Mouse (Mus musculus) large intestine, adult 2 months (tissue): ENCODE results near the gene Ndufb4. TPM values are rescaled to one million over a fixed set of nuclear protein-coding genes. Genes with fewer than 3 reads are reported as not detected.

ENCODE experiments used
- DNase-seq: peaks from one replicate; pipeline ENCODE4 v3.0.0-alpha.2; 2012; ENCODE audit warnings: low read depth, low spot score
- WGBS: fragments of 180-500 bp; shearing (Covaris S2); methylation state at CpG from one replicate; pipeline ENCODE4 v1.1.7; 2018; 5-methylcytosine and 5-hydroxymethylcytosine counted together
- polyA plus RNA-seq: library from polyadenylated mRNA; depleted of rRNA; stranded (reverse); fragments of >200 nt; gene quantifications from 2 replicates; pipeline ENCODE4 v1.2.3, GENCODE M21; 2012

Ndufb4 gene
- polyA plus RNA-seq, 1 experiment, result 81.3 TPM

DNA sequence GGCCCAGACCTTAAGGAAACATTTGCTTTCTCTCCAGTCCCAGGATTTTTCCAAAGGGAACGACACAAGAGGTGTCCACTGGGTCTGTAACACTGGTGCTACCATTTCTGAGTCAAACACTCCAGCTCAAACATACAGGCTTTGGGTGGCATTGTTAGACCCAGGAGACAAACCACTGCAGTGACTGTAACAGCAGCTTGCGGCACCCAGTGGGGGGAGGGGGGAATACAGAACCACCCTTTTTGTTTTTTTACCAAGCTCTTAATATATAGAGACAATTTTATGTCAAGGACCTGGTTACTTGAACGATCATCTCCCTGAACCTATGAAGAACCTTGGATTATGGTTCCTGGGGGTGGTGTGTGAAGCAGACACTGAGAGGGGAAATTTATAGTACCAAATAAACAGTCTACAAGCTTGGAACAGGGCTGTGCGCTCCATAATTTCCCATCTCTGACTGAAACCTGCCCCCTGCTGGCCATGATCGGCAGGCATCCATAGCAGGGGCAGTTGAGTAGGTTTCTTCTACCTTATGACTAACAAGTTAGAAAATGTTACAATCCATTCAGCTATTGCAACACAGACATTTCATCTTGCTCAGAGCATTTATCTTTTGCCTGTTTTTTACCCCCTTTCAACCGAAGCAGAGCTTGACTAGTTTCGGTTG, 28.2 kb upstream of the Ndufb4 start:
- DNase-seq, result peak; percentile 29
- 32% methylated on average over 7 of the region's 7 CpGs for WGBS

DNA sequence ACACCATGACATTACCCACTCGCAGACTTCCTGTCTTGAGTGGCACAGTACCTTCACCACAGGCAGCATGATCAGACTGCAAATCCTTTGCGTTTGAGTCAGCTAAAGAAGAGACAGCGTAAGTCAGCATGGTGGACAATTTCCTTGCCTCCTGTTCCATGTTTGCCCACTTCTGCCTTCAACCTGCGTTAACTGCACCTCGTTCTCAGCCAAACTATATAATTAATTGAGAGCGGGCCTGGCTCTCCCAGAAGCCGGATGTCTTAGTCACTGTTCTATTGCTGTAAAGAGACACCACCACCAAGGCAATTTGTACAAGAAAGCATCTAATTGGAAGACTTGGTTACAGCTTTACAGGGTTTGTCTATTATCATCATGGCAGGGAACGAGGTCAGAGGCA, 26.6 kb upstream of the Ndufb4 start:
- WGBS, result 76% methylated on average over 8 of the region's 8 CpGs
- no peak for DNase-seq

DNA sequence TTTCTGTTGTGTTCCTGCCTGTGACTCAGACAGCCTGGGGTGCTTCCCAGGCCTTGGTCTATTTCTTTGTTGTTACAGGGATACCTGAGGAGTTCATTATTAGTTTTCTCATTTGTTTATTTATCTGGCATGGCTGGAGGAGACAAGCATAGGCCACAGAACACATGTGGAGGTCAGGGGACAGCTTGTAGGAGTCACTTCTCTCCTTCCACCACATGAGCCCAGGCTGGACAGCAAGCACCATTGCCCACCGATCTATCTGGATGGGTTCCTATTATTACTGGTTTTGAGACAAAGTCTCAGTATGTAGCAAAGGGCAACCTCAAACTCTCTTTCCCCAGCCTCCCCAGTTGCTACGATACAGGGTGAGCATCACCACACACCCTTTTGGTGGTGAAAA, 26.0 kb upstream of the Ndufb4 start:
- 88% methylated on average over 2 of the region's 2 CpGs for WGBS

DNA sequence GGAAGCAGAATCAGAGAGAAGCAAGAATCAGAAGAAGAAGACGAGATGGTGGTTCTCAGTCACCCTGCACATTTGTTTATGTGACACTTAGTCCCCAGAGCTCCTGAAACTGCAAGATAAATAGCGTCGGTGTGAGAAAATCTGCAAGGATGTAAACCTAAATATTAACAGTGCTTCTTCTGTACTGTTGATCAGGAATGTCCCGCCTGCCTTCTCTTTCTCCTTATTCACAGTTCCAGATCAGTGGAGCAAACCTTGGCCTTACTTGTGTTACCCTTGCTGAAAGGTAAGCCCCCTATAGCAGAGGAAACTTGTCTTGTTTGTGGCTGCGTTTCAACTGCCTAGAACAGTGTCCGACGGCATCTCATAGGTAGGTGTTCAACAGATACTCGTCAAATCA, 23.3 kb upstream of the Ndufb4 start:
- WGBS, result 87% methylated on average over 8 of the region's 8 CpGs
- no peak for DNase-seq

More for the DNA sequence above, 26.0 kb upstream of the Ndufb4 start:
- DNase-seq, result no peak

DNA sequence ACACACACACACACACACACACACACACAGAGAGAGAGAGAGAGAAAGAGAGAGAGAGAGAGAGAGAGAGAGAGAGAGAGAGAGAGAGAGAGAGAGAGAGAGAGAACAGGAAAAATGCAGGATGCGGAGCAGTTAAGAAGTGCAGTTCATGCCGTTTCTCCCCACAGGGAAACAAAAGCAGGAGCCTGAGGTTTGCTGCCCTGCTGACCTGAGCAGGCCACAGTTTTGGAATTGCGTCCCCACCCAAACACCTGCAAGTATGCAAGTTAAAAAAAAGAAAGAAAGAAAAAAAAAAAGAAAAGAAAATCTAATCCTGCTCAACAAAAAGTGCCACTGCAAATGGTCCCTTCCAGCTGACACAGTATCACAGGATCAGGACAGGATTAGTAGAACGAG, 22.4 kb upstream of the Ndufb4 start:
- DNase-seq, result no peak
- 62% methylated on average over 4 of the region's 4 CpGs for WGBS

DNA sequence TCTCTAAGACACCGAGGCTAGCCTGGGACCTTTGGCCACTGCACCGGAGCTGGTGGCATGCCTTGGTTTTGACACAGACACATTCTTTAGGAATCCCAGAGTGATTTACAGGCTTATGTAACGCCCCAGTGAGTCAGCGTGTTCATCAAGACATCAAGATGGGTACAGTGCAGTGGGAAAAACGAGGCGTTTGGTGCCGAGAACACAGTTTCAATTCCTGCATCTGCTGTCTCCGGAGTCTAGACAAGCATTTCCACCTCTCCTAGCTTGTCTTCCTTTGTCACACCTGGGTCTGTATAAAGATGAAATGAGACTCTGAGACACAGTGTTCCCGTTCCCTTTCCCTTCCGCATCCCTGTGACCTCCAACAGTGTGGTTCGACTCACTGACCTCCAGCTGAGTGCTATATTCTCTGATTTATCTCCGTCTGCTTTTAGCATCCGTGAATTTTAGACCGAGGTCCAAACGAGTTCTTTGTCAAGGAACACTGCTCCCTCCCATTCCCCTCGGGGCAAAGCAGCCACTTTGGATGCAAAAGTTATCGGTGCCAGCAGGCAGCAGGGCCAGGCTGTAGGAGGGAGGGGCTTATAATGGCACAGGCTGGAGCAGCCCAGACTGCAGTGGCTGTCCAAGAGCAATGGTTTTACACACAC, 21.9 kb upstream of the Ndufb4 start:
- 61% methylated on average over 17 of the region's 17 CpGs for WGBS
- DNase-seq, result no peak

DNA sequence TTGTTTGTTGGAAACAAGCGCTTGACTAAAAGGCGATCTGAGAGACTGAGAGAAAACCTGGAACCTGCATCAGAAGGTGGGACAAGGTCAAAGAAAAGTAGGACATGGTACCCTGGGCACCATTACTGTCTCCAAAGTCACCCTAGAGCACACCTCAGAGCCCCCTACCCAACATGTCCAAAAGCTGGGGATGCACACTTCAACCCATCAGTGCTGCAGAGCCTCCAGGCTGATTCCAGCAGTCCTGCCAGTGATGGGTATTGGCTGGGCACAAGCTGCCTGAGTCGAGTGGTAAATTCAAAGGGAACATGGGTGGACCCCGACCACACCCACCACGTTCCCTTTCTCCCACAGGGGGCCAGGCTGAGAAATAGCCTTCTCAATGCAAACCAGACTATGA, 21.1 kb upstream of the Ndufb4 start:
- 82% methylated on average over 5 of the region's 5 CpGs for WGBS

DNA sequence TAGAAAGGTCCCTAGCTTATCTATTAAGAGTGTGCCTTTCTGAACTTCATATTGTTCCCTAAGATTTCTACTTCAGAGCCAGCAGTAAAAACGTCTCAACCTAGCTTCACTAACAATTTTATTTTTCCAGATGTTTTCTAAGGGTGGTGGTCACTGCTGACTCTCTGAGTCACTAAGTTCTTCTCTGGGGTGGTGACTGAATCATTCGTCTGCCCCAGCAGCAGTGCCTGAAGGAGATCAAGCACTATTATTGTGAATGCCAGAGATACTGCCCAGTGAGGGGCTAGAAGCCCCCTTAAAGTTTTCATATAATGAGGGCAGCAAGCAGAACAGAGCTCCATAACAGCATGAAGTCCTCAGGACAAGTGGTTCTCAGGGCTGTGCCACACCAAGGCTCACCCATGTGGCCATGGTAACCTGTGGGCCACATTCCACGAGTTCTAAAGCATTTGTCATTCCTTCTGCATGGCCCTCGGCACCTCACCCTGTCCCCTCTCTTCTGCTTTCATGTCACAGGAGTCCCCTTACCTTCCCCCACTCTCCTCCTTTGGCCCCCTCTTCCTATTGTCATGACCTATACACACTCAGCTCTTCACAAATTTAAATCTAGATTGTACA, 16.5 kb upstream of the Ndufb4 start:
- WGBS, result 20% methylated on average over 4 of the region's 4 CpGs

More for the DNA sequence above, 21.1 kb upstream of the Ndufb4 start:
- DNase-seq, result no peak

DNA sequence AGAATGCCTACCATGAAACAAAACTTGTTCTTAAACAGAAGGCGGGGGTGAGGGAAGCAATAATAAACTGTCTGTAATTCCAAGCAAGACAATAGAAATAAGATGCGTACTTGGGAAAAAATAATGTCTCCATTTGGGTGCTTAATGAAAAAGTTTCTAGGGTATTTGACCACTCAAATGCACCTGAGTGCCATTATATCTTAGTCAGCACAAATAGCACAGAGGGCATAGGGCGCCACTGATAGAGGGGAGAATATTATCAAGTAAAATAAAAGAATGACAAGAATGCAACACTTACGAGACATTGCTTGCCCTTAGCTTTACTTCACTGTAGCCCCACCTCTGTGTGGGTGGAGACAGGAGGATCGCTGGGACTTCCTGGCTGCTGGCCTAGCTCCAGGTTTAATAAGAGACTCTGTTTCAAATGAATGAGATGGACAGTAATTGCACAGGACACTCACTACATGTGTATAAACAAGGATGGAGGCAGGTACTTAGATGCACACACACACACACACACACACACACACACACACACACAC, 11.2 kb upstream of the Ndufb4 start:
- no peak for DNase-seq
- WGBS, result 52% methylated on average over 5 of the region's 5 CpGs

More for the DNA sequence above, 16.5 kb upstream of the Ndufb4 start:
- no peak for DNase-seq

DNA sequence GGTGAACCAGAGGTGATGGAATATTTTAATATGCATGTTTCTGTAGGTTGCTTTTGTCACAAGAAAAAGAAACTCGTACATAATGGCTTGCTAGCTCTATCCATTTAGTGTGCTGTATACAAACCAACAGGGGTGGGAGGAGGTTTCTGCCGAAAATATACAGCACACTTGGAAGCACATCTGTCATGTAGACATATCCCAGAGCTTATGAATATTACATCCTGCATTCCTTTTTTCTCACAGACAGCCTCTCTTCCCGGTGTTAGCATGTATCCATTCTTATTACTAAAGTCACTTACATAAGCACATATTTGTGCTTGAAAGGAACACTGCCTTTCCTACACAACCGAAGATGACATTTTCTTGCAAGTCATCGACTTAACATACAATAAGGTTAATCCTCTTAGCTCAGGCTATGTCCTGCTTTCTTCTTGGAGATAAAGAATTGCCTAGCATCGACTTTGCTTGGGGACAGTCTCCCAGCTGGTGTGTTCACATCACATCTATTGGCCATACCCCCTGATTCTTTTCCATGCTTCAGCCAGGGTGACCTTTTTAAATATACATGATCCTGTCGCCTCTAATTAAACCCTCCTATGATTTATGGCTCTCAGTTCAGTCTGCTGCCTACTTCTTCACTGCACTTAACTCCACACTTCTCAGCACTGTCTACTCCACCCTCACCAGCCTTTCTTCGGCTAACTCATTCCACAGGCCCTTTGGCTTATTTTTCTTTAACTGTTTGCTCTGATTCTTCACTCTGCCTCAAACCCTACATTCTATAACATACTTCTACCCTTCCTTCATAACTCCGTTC, 9.6 kb upstream of the Ndufb4 start:
- no peak for DNase-seq
- WGBS, result 62% methylated on average over 9 of the region's 9 CpGs

DNA sequence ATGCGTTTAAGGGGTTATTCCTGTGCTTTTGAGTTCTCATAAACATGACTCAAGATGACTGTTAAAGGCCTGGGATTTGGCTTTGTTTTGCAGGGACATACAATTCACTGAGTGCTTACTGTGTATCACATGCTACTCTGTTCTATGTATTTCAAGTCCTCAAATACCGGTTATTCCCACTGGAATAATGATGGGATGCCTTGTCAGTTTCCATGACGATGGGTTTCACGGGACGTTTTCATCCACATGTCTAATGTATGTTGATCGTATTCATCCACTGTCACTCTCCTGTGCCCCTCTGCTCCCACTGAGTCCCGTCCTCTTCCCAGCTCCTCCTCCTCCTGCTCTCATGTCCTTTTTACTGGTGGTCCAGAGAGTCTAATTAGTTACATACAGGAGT, 2.5 kb upstream of the Ndufb4 start:
- 81% methylated on average over 7 of the region's 7 CpGs for WGBS

DNA sequence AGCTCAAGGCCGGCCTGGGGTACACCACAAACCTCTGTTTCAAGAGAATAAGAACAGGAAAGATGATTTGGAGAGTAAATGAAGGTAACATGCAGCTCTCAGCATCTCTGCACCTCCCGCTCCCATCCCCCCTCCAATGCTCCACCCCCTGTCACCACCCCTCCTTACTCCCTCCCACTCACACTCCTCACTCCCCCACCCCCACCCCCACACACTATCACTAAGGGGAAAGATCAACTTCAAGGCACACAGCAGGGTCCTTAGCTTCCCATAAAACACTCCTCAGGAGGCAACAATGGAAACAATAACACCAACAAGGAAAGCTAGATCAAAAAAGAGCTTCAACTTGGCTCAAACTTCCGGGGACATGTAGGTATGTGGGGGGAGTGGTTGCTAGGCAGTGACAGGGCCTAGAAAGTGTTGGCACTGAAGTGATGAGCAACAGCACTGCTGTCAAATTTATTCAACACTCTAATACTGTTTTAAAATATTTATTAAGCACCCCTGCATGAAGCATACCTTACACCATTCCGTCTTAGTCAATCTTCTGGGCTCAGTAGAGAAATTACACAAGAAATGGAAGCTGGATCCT, 1.6 kb upstream of the Ndufb4 start:
- DNase-seq, result no peak
- WGBS, result 62% methylated on average over 4 of the region's 4 CpGs

More for the DNA sequence above, 2.5 kb upstream of the Ndufb4 start:
- no peak for DNase-seq

DNA sequence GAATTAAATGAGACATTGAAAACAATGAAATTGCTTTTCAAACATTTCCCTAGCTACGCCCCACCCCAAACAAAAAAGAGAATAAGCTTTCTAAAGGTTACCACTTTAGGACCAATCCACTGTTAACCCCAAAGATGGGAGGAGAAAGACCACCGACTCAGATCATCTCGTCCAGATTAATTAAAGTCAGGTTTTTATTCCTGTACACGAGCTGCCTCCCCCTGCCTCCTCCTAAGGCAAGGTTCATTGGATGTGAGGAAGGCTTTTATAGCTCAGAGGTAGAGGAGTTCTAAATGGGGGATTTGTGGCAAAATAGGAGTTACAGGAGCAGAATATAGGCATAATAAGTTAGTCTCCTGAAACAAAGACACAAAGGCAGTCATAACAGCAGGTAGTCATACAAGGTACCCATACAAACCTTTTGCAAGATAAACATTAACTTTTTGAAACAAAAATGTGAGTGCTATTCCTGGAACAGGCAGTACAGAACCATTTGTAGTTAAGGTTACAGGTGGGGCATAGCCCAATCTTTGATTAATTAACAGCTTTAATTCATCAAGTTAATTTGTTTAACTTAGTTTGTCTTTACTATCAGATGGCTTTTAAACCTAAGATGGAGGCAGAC, 690 bp upstream of the Ndufb4 start:
- no peak for DNase-seq
- WGBS, result 57% methylated on average over 4 of the region's 4 CpGs

DNA sequence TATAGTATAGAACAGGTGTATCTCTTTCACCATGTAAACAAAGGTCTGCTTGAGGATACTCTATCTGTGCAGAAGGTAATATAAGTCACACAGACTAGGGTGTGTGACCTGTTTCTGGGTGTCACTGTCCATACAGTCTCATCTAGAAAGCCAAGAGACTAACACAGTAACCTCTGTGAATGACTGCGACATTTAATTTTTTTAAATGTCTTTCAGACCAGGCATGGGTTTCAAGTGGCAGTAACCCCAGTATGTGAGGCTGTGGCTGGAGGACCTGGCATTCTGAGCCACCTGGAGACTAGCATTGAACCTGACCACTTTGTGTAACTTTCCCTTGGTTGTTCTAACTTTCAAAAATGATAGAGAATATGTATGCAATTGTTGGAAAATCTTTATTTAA, 1.2 kb downstream of the Ndufb4 start:
- no peak for DNase-seq
- 57% methylated on average over 1 of the region's 1 CpGs for WGBS

DNA sequence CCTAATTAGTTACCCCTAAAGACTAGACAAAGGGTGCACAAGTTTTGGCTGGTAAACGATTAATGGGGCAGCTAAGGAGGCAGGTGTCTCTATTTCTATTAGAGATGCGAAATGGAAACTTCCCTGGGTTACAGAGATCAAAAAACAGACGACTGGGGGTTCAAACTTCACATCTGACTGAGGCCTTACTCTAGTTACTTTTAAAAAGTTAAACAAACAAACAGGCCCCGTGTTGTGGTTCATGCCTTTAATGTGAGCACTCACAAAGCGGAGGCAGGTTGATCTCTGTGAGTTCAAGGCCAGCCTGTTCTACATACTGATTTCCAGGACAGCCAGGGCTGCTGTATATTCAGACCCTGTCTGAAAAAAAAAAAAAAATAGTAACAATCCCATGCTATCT, 1.6 kb downstream of the Ndufb4 start:
- WGBS, result 62% methylated on average over 5 of the region's 5 CpGs
- no peak for DNase-seq

DNA sequence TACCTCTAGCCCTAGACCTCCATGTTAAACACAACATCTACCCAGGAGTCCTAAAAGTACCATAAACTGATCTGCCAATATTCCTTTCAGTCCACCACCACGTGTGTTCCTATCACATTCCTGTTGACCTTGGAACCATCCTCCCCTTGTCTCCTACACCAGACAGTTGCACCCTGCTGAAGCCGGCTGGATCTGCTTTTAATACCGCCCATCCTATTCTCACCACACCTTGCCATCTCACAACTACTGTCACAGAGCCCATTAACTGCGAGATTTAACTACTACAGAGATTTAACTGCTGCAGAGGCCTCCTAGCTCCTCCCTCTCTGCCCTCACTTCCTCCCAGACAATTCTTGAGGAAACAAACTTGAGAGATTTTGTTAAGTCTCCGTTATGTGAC, 2.8 kb downstream of the Ndufb4 start:
- WGBS, result 31% methylated on average over 5 of the region's 5 CpGs
- DNase-seq, result peak; percentile 31

DNA sequence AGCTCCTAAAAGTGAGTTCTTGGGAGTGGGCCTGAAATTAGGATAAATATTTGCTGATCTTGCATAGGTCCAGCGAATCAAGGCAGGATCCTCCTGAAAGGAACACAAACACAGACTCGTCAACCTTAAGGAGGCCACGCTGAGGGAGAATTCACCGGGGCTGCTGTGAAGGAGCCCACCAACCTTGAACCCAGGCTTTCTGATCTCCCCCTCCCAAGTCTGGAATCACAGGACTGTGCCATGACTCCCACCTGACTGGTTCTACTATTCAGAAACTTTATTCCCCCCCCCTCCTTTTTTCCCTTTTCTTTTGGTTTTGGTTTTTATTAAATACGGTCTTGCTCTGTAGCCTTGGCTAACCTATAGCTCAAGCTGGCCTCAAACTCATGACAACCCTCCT, 5.2 kb downstream of the Ndufb4 start:
- no peak for DNase-seq
- WGBS, result 72% methylated on average over 5 of the region's 5 CpGs

DNA sequence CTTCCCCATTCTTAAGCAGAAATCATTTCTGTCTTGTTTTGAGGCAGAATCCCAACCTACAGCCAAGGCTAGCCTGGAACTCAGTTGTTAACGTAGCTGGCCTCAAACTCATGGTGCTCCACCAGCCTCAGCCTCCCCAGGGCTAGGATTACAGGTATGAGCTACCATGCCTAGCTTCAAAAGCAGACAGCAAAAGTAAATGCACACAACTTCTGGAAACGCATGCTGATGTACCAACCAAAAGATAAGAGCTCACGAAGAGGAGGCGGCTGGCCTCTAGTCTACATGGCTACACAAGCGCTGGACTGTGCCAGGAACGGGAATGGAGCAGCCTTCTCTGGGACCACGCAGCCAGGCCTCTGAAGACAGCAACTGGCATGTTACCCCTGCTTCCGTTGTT, 6.3 kb downstream of the Ndufb4 start:
- DNase-seq, result no peak
- WGBS, result 95% methylated on average over 8 of the region's 8 CpGs

DNA sequence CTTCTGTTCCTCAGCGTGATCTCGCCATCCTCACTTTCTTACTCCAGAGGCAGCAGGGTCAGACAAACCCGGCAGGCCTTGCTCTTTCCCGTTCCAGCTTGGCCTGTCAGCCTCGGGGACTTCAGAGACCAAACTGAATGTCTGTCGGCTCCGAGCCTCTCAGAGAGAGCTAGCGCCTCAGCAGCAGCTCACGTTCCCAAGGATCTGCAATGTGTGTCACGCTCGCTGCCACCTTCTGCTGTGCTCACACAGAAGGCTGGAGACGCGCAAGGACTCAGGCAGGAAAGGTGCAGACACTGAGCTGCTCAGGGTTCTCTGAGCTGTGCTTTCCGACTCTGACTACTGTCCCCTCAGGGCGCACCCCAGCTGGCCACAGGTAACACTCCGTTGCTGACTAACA, 7.2 kb downstream of the Ndufb4 start:
- 93% methylated on average over 16 of the region's 16 CpGs for WGBS
- DNase-seq, result no peak
